Mouse (Mus musculus) heart, adult 2 months (tissue): ENCODE measurements around the gene Osbpl10.

Source experiments
- CTCF ChIP-seq: fragments of 200-600 bp; IDR thresholded peaks from 2 replicates; pipeline ENCODE4 v1.8.1; 2022; ENCODE audit warnings: antibody characterized with exemption, mild to moderate bottlenecking, moderate library complexity
- EP300 ChIP-seq: fragments of 200-500 bp; IDR thresholded peaks from 2 replicates; pipeline ENCODE4 v1.6.1; 2011; ENCODE audit warnings: low read depth, low read length, control low read depth; ENCODE audit not compliant: insufficient read depth
- POLR2A ChIP-seq: fragments of 200-500 bp; IDR thresholded peaks from 2 replicates; pipeline ENCODE4 v1.6.1; 2011; ENCODE audit warnings: mild to moderate bottlenecking, low read depth, low read length, control low read depth; ENCODE audit not compliant: insufficient read depth

- TF ChIP-seq POLR2A = no peak
- no peak for TF ChIP-seq CTCF
- no peak for TF ChIP-seq EP300
These were observed 1.6 kb downstream of the Osbpl10 start for GRCm38 (mm10) chr9:114979969-114980368.
